Mouse (Mus musculus) hindlimb bud, embryonic 11.5 days (tissue): ENCODE data around the gene Cmpk1.
A peak's percentile ranks its signal among the peaks of the same experiment; 100 is the strongest.
"Not testable (repeated sequence)": the region's sequence is repeated elsewhere in the genome, so short reads cannot be mapped to it uniquely, and the experiment has no call there.

ENCODE experiments used
- DNase-seq: peaks from one replicate; pipeline ENCODE4 v3.0.0-alpha.2; 2012; ENCODE audit warnings: low read depth, low spot score; ENCODE audit errors: extremely low spot score

The Cmpk1 gene

DNA sequence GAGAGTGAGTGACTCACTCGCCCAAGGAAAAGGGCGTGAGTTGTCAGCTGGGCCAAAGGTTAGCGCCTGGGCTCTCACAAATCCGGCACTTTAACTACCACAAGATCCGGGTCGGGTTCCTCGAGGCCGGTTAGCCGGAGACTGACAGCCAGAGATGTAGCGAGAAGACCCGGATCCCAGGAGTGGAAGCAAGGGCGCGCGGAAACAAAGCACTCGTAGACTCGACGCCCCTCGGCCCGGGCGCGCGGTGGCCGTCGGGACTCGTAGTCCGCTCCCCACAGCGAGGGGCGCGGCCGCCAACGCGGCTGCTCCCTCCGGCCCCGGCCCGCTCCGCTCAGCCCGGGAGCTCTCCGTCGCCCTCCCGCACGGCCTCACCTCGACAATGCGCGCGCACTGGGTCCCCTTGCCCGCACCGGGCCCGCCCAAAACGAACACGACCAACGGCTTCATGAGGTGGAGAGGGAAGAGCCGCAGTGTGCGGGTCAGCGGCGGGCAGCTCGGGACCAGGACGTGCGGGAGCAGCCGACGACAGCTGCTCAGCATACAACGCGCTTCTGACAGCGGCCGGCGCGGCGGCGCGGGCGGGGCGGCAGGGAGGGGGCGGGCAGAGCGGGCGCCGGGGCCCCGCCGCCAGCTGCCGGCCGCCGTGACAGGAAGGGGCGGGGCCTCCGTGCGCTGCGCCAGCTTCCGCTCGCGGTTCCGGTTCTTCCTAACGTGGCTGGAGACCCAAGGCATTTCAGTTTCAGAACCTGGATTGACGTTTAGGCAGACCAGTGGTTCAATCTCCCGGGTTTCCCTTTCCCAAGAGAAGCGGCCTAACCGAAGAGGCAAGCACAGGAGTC lies at the start of gene Cmpk1:
Gene Cmpk1 (minus strand): TSS at position 651 of the 842 bp plus-strand sequence.
- peak; percentile 39 for DNase-seq

GRCm38 (mm10) chr4:115035043-115035442 lies 48.0 kb upstream of the Cmpk1 start:
- DNase-seq: no peak

GRCm38 (mm10) chr4:115019997-115020396 lies 33.0 kb upstream of the Cmpk1 start:
- DNase-seq: no peak

DNA sequence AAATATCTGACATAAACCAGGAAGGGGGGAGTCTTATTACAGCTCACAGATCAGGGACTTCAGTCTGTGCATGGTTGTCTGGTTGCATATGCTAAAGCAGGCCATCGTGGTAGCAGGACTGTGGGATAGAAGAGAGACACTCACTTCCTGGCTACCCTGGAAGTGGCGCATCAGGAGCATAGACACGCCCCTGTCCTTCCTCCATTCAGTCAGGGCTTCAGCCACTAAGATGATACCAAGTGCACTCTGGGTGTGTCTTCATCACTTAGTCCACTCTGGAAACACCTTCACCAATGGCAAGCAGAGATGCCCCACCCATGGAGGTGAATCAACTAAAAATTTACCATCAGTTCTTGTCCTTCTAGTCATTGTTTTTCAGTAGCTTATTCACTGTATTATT lies 27.2 kb upstream of the Cmpk1 start:
- DNase-seq: no peak

- DNase-seq: no peak
These were observed 13.4 kb upstream of the Cmpk1 start for GRCm38 (mm10) chr4:115000429-115000795.

DNA sequence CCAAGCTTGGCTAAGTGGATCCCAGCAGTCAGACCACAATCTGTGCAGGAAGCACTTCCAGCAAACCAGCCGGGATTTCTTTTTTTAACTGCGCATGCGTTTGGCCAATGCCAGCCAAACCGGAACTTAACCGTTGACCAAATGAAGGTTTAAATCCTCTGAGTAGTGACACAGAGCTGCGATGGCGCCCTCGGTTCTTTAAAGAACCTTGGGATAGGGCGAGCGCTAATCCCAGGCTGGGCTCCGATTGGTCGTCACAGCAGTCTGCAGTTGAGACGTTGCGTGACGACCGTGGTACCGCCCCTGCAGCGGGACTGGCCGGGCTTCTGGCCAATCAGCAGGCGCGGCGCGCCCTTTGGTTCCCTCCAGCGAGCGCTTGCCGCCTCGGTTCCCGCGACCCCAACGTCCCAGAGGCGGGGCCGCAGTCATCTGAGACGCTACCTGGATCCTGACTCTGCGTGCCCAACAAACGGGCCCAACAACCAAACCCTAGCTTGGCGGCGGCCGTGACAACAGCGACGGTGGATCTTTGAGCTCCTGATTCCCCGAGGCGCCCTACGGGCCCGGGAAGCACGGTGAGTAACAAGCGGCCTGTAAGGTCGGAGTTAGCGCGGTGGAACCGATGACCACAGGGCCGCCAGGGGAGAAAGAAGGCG lies 12.9 kb upstream of the Cmpk1 start, which contains the start of gene Stil:
Gene Stil (plus strand): TSS at position 387 of the 656 bp plus-strand sequence.
- DNase-seq: peak; percentile 95

GRCm38 (mm10) chr4:114999445-114999772 lies 12.4 kb upstream of the Cmpk1 start:
- no peak for DNase-seq

- no peak for DNase-seq
These were observed 10.0 kb upstream of the Cmpk1 start for GRCm38 (mm10) chr4:114997051-114997450.

GRCm38 (mm10) chr4:114994218-114994617 lies 7.2 kb upstream of the Cmpk1 start:
- no peak for DNase-seq

GRCm38 (mm10) chr4:114986211-114986590 lies 840 bp downstream of the Cmpk1 start:
- DNase-seq: no peak

GRCm38 (mm10) chr4:114983020-114983419 lies 4.0 kb downstream of the Cmpk1 start:
- no peak for DNase-seq

DNA sequence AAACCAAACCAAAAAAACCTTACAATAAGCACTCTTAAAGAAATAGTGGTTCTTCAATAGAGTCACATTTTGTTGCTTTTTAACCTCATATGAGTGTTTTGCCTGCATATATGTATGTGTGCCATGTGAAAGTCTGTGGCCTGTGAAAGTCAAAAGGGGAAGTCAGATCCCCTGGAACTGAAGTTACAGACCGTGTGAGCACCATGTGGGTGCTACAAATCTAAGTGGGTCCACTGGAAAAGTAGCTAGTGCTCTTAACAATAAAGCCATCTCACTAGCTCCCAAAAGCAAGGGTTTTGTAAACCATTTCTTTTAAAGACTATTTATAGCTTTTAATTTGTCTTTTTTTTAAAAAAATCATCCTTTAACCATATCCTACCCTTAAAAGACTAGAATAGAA lies 4.4 kb downstream of the Cmpk1 start:
- no peak for DNase-seq

- DNase-seq: no peak
These were observed 13.8 kb downstream of the Cmpk1 start for GRCm38 (mm10) chr4:114973229-114973740.

- DNase-seq: no peak
These were observed 16.3 kb downstream of the Cmpk1 start for GRCm38 (mm10) chr4:114970736-114971135.

DNA sequence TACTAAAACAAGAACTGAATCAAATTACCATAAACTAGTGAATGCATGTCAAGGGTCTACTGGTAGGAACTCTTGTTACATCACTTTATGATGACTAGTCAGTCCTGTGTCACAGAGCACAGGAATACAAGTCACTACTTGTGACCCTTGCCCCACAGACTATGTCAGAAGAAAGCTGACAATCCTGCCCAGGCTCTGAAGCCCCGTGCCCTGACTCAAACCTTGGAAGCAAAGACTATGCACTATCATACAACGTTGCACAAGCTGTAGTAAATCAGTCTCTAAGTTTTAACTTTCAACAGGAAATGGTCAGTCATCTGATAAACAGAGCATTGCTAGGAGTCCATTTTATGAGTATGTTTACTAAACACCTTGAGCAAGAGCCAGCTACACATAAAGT lies 26.2 kb downstream of the Cmpk1 start:
- DNase-seq: not testable (repeated sequence)

DNA sequence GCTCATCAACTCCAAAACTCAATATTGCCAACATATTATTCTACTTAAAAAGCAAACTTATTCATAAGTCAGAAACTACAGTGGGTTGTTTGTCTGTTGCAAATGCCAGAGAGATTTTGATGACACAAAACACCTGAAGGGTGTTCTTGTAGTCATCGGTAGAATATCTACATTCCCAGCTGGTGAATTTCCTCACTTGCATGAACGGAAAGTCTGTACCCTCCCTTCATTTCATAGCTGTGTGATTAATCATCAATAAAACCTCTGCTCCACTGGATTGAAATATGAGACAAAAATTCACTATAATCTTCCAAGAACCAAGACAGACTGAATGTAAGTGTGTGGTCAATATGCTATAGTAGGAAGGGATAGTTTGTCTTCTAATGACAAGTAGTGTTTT lies 27.5 kb downstream of the Cmpk1 start:
- no peak for DNase-seq

DNA sequence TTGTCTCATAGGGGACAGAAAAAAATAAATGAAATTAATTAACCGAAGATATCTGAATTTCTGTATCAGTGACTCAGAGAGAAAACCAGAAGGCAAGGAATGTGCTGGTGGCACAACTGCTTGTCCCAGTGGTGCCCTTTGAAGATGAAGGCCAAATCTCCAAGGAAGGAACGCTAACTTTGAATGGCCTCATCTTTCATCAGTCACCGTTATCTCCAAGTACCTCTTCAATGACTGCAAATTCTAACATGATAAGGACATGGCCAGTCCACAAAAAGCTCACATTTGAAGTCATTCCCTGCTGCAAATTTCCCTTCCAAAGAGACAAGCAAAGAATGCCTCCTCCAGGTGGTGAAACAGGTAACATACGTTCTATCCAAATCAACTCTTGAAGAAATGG lies 28.3 kb downstream of the Cmpk1 start:
- no peak for DNase-seq

GRCm38 (mm10) chr4:114958231-114958630 lies 28.8 kb downstream of the Cmpk1 start:
- no peak for DNase-seq

- DNase-seq: no peak
These were observed 29.6 kb downstream of the Cmpk1 start for GRCm38 (mm10) chr4:114957403-114957802.

DNA sequence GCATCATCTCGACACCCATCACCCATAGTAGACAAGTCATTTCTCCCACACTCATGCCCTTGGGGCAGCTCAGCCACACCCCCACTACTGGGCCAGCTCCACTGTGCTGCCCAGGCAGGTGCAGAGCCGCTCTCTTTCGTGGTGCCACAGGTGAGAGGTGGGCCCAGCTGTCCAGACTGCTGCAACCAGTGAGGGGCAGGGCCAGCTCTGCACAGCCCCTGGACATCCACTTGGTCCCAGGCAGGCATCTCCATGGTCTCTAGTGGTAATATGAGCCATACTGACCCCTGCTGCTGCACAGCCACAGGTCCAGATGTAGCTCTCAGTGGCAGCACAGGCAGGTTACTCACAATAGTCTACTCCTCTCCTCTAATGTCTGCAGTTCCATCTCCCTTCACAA lies 33.9 kb downstream of the Cmpk1 start:
- no peak for DNase-seq

GRCm38 (mm10) chr4:114947852-114948481 lies 39.1 kb downstream of the Cmpk1 start:
- no peak for DNase-seq

GRCm38 (mm10) chr4:114947395-114947794 lies 39.6 kb downstream of the Cmpk1 start:
- DNase-seq: no peak
